ENCODE assay signal across 19 mouse cellular contexts in genomic region chr1:186992113-186992512, GRCm38 (mm10). TPM values are rescaled to one million over a fixed set of nuclear protein-coding genes. Genes with fewer than 3 reads are reported as not detected.
"Had no signal": no experiment of that assay in that cellular context is flagged by ENCODE, and none has a peak within 500 bp of the region (broad histone marks: within the 10 kb centered on the region; RNA-seq: fewer than 3 reads in every experiment).

No protein-coding gene starts in this region.

- H3K4me3 ChIP-seq: neural tube, embryonic 13.5 days; neural tube, embryonic 15.5 days; stomach, embryonic 15.5 days had no signal

- DNase-seq: right cerebral cortex, postnatal 14 days; right cerebral cortex, postnatal 25 days; right cerebral cortex, postnatal 4 days; spleen, adult 18-20 months; thymus, adult 18-20 months; thymus, adult 2 months; thymus, postnatal 14 days; thymus, postnatal 25 days; thymus, postnatal 36 days; thymus, postnatal 4 days had no signal

- H3K36me3 ChIP-seq: neural tube, embryonic 13.5 days; neural tube, embryonic 15.5 days; stomach, embryonic 15.5 days had no signal

- H3K27me3 ChIP-seq: neural tube, embryonic 13.5 days; neural tube, embryonic 15.5 days; stomach, embryonic 15.5 days had no signal

- H3K9me3 ChIP-seq: neural tube, embryonic 13.5 days; neural tube, embryonic 15.5 days; stomach, embryonic 15.5 days had no signal

- H3K9ac ChIP-seq: neural tube, embryonic 13.5 days; neural tube, embryonic 15.5 days; stomach, embryonic 15.5 days had no signal

- H3K27ac ChIP-seq: neural tube, embryonic 13.5 days; neural tube, embryonic 15.5 days; stomach, embryonic 15.5 days; stomach, postnatal 0 days had no signal

- H3K4me1 ChIP-seq: neural tube, embryonic 15.5 days; stomach, embryonic 15.5 days had no signal

- H3K4me2 ChIP-seq: neural tube, embryonic 13.5 days; neural tube, embryonic 15.5 days; stomach, embryonic 15.5 days had no signal

RNA-seq across cellular contexts. Expression of gene D1Pas1, which starts 24.9 kb away (rescaled TPM):
- polyA plus RNA-seq: small intestine, adult 2 months; spleen, adult 2 months; stomach, embryonic 14.5 days; stomach, embryonic 16.5 days; stomach, postnatal 0 days; thymus, adult 2 months; thymus, postnatal 0 days had no signal
